Mouse (Mus musculus): ENCODE measurements around the gene Polr2g. TPM values are rescaled to one million over a fixed set of nuclear protein-coding genes. Genes with fewer than 3 reads are reported as not detected.

The Polr2g gene
- polyA plus RNA-seq, 1 experiment from 2014 or later: 194 TPM

- peaks cover 10% of the 10 kb centered on the region for H3K4me1 ChIP-seq (replicated peaks; ENCODE audit: control insufficient read depth, insufficient read depth, low read length)
- peak within 1 kb of the TSS; percentile 91 for H3K9ac ChIP-seq (ENCODE audit: low read depth, low read length)
- peak within 1 kb of the TSS; percentile 97 for H3K4me2 ChIP-seq (replicated peaks; ENCODE audit: low read depth, low read length)
- DNase-seq (ENCODE audit: low spot score): peak; percentile 98
- H3K9me3 ChIP-seq (ENCODE audit: control insufficient read depth, low read length): no peaks in the 10 kb centered on the region
- peak; percentile 95 for ATAC-seq (ENCODE audit: low FRiP score)
- H3K36me3 ChIP-seq (ENCODE audit: control insufficient read depth, insufficient read depth, low read length): peaks cover 2% of the 10 kb centered on the region
- H3K27ac ChIP-seq (ENCODE audit: low read depth, low read length): peak within 1 kb of the TSS; percentile 98
- peak within 1 kb of the TSS; percentile 73 for H3K4me3 ChIP-seq (ENCODE audit: low read depth, low read length)
- under 1% methylated on average over 62 of the region's 68 CpGs for WGBS
- no peaks in the 10 kb centered on the region for H3K27me3 ChIP-seq (ENCODE audit: control insufficient read depth, insufficient read depth, low read length)
Measured at GRCm38 (mm10) chr19:8774086-8774835, 24.1 kb downstream of the Polr2g start, which contains the start of gene Tmem179b. Gene Tmem179b (minus strand): TSS chr19:8774467.

DNA sequence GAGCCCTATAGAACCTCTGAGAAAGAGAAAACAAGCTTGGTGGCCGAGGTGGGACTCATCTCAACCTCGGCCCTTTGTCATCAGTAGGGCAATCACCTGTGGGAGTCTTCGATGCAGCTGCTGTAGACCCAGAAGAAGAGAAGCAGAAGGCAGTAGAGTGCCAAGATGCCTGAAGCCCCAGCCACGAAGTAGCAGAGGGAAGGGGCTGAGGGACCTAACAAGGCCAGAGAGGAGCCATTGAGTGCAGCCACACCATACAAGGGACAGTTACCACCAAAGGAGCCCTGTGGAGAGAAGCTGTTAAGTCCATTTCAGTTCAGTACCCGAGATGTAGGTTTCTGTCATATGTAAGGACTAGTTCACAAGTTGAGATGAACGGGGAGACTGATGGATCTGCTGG lies 25.0 kb downstream of the Polr2g start:
- WGBS: 67% methylated on average over 6 of the region's 6 CpGs
- Histone ChIP-seq H3K36me3 (ENCODE audit: control insufficient read depth, insufficient read depth, low read length) (peaks cover 6% of the 10 kb centered on the region), H3K4me3 (ENCODE audit: low read depth, low read length) (peak overlapping the region; percentile 73), H3K4me1 (replicated peaks; ENCODE audit: control insufficient read depth, insufficient read depth, low read length) (peaks cover 10% of the 10 kb centered on the region), H3K27ac (ENCODE audit: low read depth, low read length) (0 out of 2 replicates have a peak overlapping the region, but pooled peaks have one; percentile 30), H3K4me2 (replicated peaks; ENCODE audit: low read depth, low read length) (peak overlapping the region; percentile 97), H3K9me3 (ENCODE audit: control insufficient read depth, low read length) (no peaks in the 10 kb centered on the region), H3K27me3 (ENCODE audit: control insufficient read depth, insufficient read depth, low read length) (no peaks in the 10 kb centered on the region), H3K9ac (ENCODE audit: low read depth, low read length) (peak overlapping the region; percentile 25; the same call in 1 of the 2 replicates)
- DNase-seq (ENCODE audit: low spot score) (peak; percentile 19), ATAC-seq (ENCODE audit: low FRiP score) (no peak)

DNA sequence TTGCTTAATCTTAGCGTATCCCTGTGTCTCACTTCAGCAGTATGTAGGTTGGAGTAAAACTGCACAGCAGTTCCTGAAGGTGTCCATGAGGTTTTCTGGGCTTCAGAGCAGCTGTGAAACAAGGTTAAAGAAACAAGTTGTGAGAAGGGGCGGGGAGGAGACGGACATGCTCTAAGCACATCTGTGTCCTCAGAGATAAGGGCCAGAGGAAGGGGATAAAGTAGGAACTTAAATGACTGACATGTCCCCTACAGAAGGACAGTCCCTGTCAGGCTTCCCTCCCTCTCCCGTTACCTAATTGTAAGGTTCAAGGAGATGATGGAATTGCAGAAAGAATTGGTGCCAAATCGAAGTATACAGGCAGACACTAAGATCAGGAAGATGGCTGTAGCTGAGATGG lies 25.4 kb downstream of the Polr2g start:
- Histone ChIP-seq H3K4me3 (ENCODE audit: low read depth, low read length) (peak overlapping the region; percentile 73; the same call in 1 of the 2 replicates), H3K4me2 (replicated peaks; ENCODE audit: low read depth, low read length) (no peak overlapping the region), H3K4me1 (replicated peaks; ENCODE audit: control insufficient read depth, insufficient read depth, low read length) (peaks cover 10% of the 10 kb centered on the region), H3K36me3 (ENCODE audit: control insufficient read depth, insufficient read depth, low read length) (peaks cover 10% of the 10 kb centered on the region), H3K9ac (ENCODE audit: low read depth, low read length) (0 out of 2 replicates have a peak overlapping the region, but pooled peaks have one; percentile 25), H3K27ac (ENCODE audit: low read depth, low read length) (no peak overlapping the region; the same call in 1 of the 2 replicates), H3K27me3 (ENCODE audit: control insufficient read depth, insufficient read depth, low read length) (no peaks in the 10 kb centered on the region), H3K9me3 (ENCODE audit: control insufficient read depth, low read length) (no peaks in the 10 kb centered on the region)
- DNase-seq (ENCODE audit: low spot score): no peak
- ATAC-seq (ENCODE audit: low FRiP score): no peak
- WGBS: 91% methylated on average over 5 of the region's 5 CpGs

DNA sequence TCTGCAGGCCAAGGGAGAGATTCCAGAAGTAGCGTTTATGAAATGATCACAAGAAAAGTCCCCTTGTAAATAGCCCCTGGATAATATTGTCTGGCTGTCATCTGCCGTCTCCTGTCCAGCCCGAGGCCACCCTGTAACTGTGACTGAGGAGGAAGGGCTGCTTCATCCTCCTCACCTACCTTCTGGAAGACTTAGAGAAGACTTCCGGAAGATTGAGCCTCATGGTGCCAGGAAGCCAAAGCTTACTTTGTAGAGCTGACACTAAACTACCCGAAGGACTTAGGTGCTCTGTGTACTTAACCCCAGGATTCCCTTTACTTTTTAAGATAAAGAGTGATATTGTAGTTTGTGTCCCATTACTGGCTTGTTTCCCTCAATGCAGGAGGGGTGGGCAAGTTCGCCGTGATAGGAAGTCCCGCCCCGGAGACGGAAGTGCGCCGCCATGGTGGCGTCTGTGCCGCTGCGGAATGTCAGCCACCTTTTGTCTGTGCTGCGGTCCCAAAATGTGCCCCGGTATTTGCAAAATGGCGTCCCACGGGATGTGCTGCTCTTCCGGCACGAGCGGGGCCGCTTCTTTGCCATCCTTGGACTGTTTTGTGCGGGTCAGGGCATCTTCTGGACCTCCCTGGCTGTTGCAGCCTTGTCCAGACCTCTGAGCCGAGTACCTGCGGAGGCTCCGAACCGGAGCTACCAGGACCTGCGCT lies 27.7 kb downstream of the Polr2g start, which contains the start of gene Tmem223:
Tmem223 (plus strand) TSS at position 430 of the 704 bp plus-strand sequence.
- peak within 1 kb of the TSS; percentile 63 for H3K4me3 ChIP-seq (ENCODE audit: low read depth, low read length)
- no peaks in the 10 kb centered on the region for H3K27me3 ChIP-seq (ENCODE audit: control insufficient read depth, insufficient read depth, low read length)
- DNase-seq (ENCODE audit: low spot score): peak; percentile 85
- H3K36me3 ChIP-seq (ENCODE audit: control insufficient read depth, insufficient read depth, low read length): peaks cover 21% of the 10 kb centered on the region
- peaks cover 10% of the 10 kb centered on the region for H3K4me1 ChIP-seq (replicated peaks; ENCODE audit: control insufficient read depth, insufficient read depth, low read length)
- peak within 1 kb of the TSS; percentile 62 for H3K4me2 ChIP-seq (replicated peaks; ENCODE audit: low read depth, low read length)
- H3K27ac ChIP-seq (ENCODE audit: low read depth, low read length): peak within 1 kb of the TSS; percentile 70
- peak within 1 kb of the TSS; percentile 77 for H3K9ac ChIP-seq (ENCODE audit: low read depth, low read length)
- 22% methylated on average over 29 of the region's 29 CpGs for WGBS
- no peaks in the 10 kb centered on the region for H3K9me3 ChIP-seq (ENCODE audit: control insufficient read depth, low read length)
- ATAC-seq (ENCODE audit: low FRiP score): peak; percentile 42

- no peak overlapping the region for H3K9ac ChIP-seq (ENCODE audit: low read depth, low read length)
- ATAC-seq (ENCODE audit: low FRiP score): no peak
- H3K27ac ChIP-seq (ENCODE audit: low read depth, low read length): no peak overlapping the region
- no peak for DNase-seq (ENCODE audit: low spot score)
- 95% methylated on average over 9 of the region's 9 CpGs for WGBS
- no peaks in the 10 kb centered on the region for H3K4me1 ChIP-seq (replicated peaks; ENCODE audit: control insufficient read depth, insufficient read depth, low read length)
- no peaks in the 10 kb centered on the region for H3K27me3 ChIP-seq (ENCODE audit: control insufficient read depth, insufficient read depth, low read length)
- no peak overlapping the region for H3K4me2 ChIP-seq (replicated peaks; ENCODE audit: low read depth, low read length)
- no peaks in the 10 kb centered on the region for H3K9me3 ChIP-seq (ENCODE audit: control insufficient read depth, low read length)
- no peak overlapping the region for H3K4me3 ChIP-seq (ENCODE audit: low read depth, low read length)
- peaks cover 42% of the 10 kb centered on the region for H3K36me3 ChIP-seq (ENCODE audit: control insufficient read depth, insufficient read depth, low read length)
Measured at GRCm38 (mm10) chr19:8765562-8765961, 32.8 kb downstream of the Polr2g start.

DNA sequence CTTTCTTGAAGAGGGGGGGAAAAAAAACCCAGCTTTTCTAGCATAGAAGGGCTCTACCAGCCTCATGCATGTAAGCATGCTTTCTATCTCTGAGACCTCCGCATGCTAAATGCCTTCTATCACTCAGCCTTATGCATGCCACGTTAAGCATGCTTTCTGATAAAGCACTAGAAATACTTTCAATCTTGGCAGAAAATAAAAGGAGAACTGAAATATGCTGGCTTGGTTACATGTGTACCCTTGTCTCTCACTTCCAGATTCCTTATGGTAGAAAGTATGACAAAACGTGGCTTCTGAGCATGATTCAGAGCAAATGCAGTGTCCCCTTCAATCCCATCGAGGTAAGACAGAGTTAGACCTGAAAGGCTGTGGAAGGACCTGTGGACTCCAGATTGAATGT lies 35.1 kb downstream of the Polr2g start:
- DNase-seq (ENCODE audit: low spot score): no peak

DNA sequence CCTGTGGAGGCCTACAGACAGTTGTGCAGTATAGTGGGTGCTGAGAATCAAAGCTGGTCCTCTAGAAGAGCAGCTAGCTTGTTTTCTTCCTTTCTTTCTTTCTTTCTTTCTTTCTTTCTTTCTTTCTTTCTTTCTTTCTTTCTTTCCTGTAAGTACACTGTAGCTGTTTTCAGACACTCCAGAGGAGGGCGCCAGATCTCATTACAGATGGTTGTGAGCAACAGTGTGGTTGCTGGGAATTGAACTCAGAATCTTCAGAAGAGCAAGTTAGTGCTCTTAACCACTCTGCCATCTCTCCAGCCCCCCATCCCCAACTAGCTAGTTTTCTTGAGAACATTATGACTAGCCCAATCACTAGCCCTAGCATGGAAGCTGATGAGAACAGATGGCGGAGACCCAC lies 37.6 kb downstream of the Polr2g start:
- 93% methylated on average over 2 of the region's 2 CpGs for WGBS
- no peak overlapping the region for H3K4me2 ChIP-seq (replicated peaks; ENCODE audit: low read depth, low read length)
- H3K27me3 ChIP-seq (ENCODE audit: control insufficient read depth, insufficient read depth, low read length): no peaks in the 10 kb centered on the region
- no peak overlapping the region for H3K4me3 ChIP-seq (ENCODE audit: low read depth, low read length)
- H3K9me3 ChIP-seq (ENCODE audit: control insufficient read depth, low read length): no peaks in the 10 kb centered on the region
- H3K36me3 ChIP-seq (ENCODE audit: control insufficient read depth, insufficient read depth, low read length): peaks cover 21% of the 10 kb centered on the region
- peaks cover 4% of the 10 kb centered on the region for H3K4me1 ChIP-seq (replicated peaks; ENCODE audit: control insufficient read depth, insufficient read depth, low read length)
- DNase-seq (ENCODE audit: low spot score) (no peak), ATAC-seq (ENCODE audit: low FRiP score) (no peak)
- H3K27ac ChIP-seq (ENCODE audit: low read depth, low read length): no peak overlapping the region
- H3K9ac ChIP-seq (ENCODE audit: low read depth, low read length): no peak overlapping the region

More for the DNA sequence above, 35.1 kb downstream of the Polr2g start:
- H3K9ac ChIP-seq (ENCODE audit: low read depth, low read length): no peak overlapping the region
- H3K9me3 ChIP-seq (ENCODE audit: control insufficient read depth, low read length): no peaks in the 10 kb centered on the region
- no peak overlapping the region for H3K4me3 ChIP-seq (ENCODE audit: low read depth, low read length)
- H3K27me3 ChIP-seq (ENCODE audit: control insufficient read depth, insufficient read depth, low read length): no peaks in the 10 kb centered on the region
- peaks cover under 1% of the 10 kb centered on the region for H3K4me1 ChIP-seq (replicated peaks; ENCODE audit: control insufficient read depth, insufficient read depth, low read length)
- 95% methylated on average over 4 of the region's 4 CpGs for WGBS
- no peak overlapping the region for H3K4me2 ChIP-seq (replicated peaks; ENCODE audit: low read depth, low read length)
- H3K27ac ChIP-seq (ENCODE audit: low read depth, low read length): no peak overlapping the region
- no peak for ATAC-seq (ENCODE audit: low FRiP score)
- peaks cover 35% of the 10 kb centered on the region for H3K36me3 ChIP-seq (ENCODE audit: control insufficient read depth, insufficient read depth, low read length)

DNA sequence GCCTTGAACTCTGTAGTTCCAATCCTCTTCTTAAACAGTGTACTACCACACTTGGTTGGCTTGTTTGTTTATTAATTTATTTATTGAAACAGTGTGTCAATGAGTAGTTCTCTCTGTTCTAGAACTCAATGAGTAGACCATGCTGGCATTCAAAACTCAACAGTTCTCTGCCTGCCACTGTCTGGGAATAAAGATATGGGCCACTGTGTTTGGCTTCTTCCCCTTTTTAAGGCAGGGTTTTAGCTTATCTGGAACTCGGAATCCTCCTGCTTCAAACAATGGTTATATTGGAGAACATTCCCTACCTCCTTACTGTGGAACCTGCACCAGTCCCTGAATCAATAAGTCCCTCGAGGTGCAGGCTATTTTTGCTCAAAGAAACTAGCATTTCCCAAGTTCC lies 39.5 kb downstream of the Polr2g start:
- no peaks in the 10 kb centered on the region for H3K27me3 ChIP-seq (ENCODE audit: control insufficient read depth, insufficient read depth, low read length)
- H3K4me2 ChIP-seq (replicated peaks; ENCODE audit: low read depth, low read length): no peak overlapping the region
- H3K9me3 ChIP-seq (ENCODE audit: control insufficient read depth, low read length): no peaks in the 10 kb centered on the region
- H3K27ac ChIP-seq (ENCODE audit: low read depth, low read length): no peak overlapping the region
- 93% methylated on average over 2 of the region's 2 CpGs for WGBS
- no peak for ATAC-seq (ENCODE audit: low FRiP score)
- DNase-seq (ENCODE audit: low spot score): no peak
- no peak overlapping the region for H3K4me3 ChIP-seq (ENCODE audit: low read depth, low read length)
- H3K9ac ChIP-seq (ENCODE audit: low read depth, low read length): no peak overlapping the region
- H3K36me3 ChIP-seq (ENCODE audit: control insufficient read depth, insufficient read depth, low read length): peaks cover 11% of the 10 kb centered on the region
- peaks cover 4% of the 10 kb centered on the region for H3K4me1 ChIP-seq (replicated peaks; ENCODE audit: control insufficient read depth, insufficient read depth, low read length)

Data from hindbrain, embryonic 11.5 days (tissue).